In genomic region chr14:52100170-52100960, GRCm38 (mm10) we compare ENCODE assay signal across 1 mouse cellular context.
TF ChIP-seq lines count a peak whose summit lies in the region.

No protein-coding gene starts in this region.

TF ChIP-seq in CH12.LX, 34 proteins besides CTCF, POLR2A, EP300 and RAD21 (continued from another document):
- TF ChIP-seq JUN (IDR thresholded peaks at IDR 0.05; ENCODE audit: insufficient read depth, low read depth, low read length): peak; percentile 90
- TF ChIP-seq ELF1 (IDR thresholded peaks at IDR 0.05; ENCODE audit: low read depth, low read length): no peak
- no peak for TF ChIP-seq KAT2A (IDR thresholded peaks at IDR 0.05; ENCODE audit: insufficient replicate concordance, low read length)
- peak; percentile 39; the same call in 1 of the 2 replicates for TF ChIP-seq BHLHE40 (IDR thresholded peaks at IDR 0.05; ENCODE audit: low read depth, low read length)
- TF ChIP-seq E2F4 (IDR thresholded peaks at IDR 0.05; ENCODE audit: insufficient replicate concordance, low read depth, low read length): no peak
- peak; percentile 16; the same call in 1 of the 2 replicates for TF ChIP-seq MAFK (IDR thresholded peaks at IDR 0.05; ENCODE audit: insufficient replicate concordance, low read length)
- peak; percentile 95; the same call in 1 of the 2 replicates for TF ChIP-seq RCOR1 (conservative IDR thresholded peaks at IDR 0.05; ENCODE audit: low read depth, low read length)
- peak; percentile 39; the same call in 1 of the 2 replicates for TF ChIP-seq MXI1 (IDR thresholded peaks at IDR 0.05; ENCODE audit: low read depth, low read length)
- no peak for TF ChIP-seq GABPA (IDR thresholded peaks at IDR 0.05; ENCODE audit: insufficient replicate concordance, low read depth, low read length)
- TF ChIP-seq ETS1 (conservative IDR thresholded peaks at IDR 0.05; ENCODE audit: low read depth, low read length): peak; percentile 68
- TF ChIP-seq CHD2 (IDR thresholded peaks at IDR 0.05; ENCODE audit: low read length): no peak
- TF ChIP-seq POLR2AphosphoS2 (IDR thresholded peaks at IDR 0.05; ENCODE audit: low read depth, low read length): no peak
- TF ChIP-seq UBTF (IDR thresholded peaks at IDR 0.05; ENCODE audit: low read depth, low read length): no peak
- TF ChIP-seq SIN3A (IDR thresholded peaks at IDR 0.05; ENCODE audit: low read length): peak; percentile 79
- no peak for TF ChIP-seq TCF12 (IDR thresholded peaks at IDR 0.05; ENCODE audit: low read depth, low read length)
- TF ChIP-seq HCFC1 (IDR thresholded peaks at IDR 0.05; ENCODE audit: low read depth, low read length): no peak
